Mouse (Mus musculus) pancreas, adult 10 weeks (tissue): ENCODE measurements around the gene 2810004N23Rik. TPM values are rescaled to one million over a fixed set of nuclear protein-coding genes. Genes with fewer than 3 reads are reported as not detected.

ENCODE experiments used
- polyA plus RNA-seq: library from polyadenylated mRNA; stranded (reverse); fragments of 350-450 nt; fragmentation: Illumina TruSeq; extraction: RNeasy Lipid Tissue Mini Kit (QIAGEN cat#74804); gene quantifications from one replicate; pipeline ENCODE4 v1.2.3, GENCODE M21; 2015; ENCODE audit warnings: low read depth, low replicate concordance; ENCODE audit not compliant: insufficient read depth

2810004N23Rik gene
- polyA plus RNA-seq = 4.8 TPM

DNA sequence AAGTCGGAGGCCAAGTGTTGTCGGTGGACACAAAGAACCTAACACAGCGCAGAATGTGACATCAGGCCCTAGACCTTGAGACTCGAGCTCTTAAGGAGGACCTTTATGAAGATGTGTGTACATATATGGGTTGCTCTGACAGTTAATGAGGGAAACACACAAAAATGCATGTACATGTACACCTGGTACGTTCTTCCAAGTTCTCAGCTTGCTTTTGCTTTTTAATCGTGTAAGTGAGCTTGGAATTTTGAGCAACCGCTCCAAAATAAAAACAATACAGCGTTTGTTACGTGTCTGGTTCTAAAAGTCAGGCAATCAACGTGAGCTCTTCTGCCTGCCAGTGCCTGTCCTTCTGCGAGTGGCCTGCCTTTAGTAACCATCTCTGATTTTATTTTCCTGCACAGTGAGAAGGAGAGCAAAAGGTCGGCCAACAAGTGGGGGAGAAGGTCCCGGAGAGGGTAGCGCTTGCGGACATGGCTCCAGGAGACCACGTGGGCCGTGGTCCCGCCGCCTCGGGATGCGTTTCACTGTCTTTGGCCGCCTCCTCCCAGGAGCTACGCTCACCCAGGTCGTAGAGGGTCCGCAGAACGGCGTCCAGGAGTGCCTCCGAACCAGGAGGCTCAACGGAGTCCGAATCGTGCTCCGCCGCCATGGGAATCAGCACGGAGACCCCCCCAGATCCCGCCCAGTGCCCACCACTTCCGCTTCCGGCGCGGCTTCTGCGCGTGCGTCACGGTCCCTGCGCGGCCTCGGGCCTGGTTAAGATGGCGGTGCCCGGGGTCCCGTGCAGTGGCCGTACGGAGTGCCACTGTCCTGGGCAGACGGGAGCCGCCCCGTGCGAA is at the start of gene 2810004N23Rik, which contains the start of gene Gnpat:
TSS of gene 2810004N23Rik (minus strand) at position 800 of the 842 bp plus-strand sequence.
TSS of gene Gnpat (plus strand) at position 713 of the 842 bp plus-strand sequence.

GRCm38 (mm10) chr8:124897386-124898250 is 34.7 kb upstream of the 2810004N23Rik start, which contains the start of the genes Exoc8 and Sprtn:
TSS of gene Exoc8 (minus strand) at chr8:124897705.
TSS of gene Sprtn (plus strand) at chr8:124897886.

GRCm38 (mm10) chr8:124792708-124793107 is 70.2 kb downstream of the 2810004N23Rik start, which contains the start of gene Trim67:
TSS of gene Trim67 (plus strand) at chr8:124793092.

Other genes starting within 250 kb of the 2810004N23Rik start
- 11.0 TPM for gene 2310022B05Rik, start 199.8 kb downstream of the 2810004N23Rik start, polyA plus RNA-seq
- gene Ttc13, start 141.1 kb downstream of the 2810004N23Rik start, polyA plus RNA-seq = 12.2 TPM
- gene Arv1, start 141.0 kb downstream of the 2810004N23Rik start, polyA plus RNA-seq = 3.0 TPM
- not detected for gene Fam89a, start 111.3 kb downstream of the 2810004N23Rik start, polyA plus RNA-seq
- not detected for gene Trim67, start 70.0 kb downstream of the 2810004N23Rik start, polyA plus RNA-seq
- 27.6 TPM for gene Gnpat, start 87 bp downstream of the 2810004N23Rik start, polyA plus RNA-seq
- gene Exoc8, start 34.6 kb upstream of the 2810004N23Rik start, polyA plus RNA-seq = 2.8 TPM
- gene Sprtn, start 34.8 kb upstream of the 2810004N23Rik start, polyA plus RNA-seq = 4.5 TPM
- 7.6 TPM for gene Egln1, start 86.2 kb upstream of the 2810004N23Rik start, polyA plus RNA-seq
- 16.5 TPM for gene Tsnax, start 149.9 kb upstream of the 2810004N23Rik start, polyA plus RNA-seq
- gene Disc1, start 191.1 kb upstream of the 2810004N23Rik start, polyA plus RNA-seq = not detected